Mouse (Mus musculus): ENCODE results near the gene Clstn2.

The Clstn2 gene

DNA sequence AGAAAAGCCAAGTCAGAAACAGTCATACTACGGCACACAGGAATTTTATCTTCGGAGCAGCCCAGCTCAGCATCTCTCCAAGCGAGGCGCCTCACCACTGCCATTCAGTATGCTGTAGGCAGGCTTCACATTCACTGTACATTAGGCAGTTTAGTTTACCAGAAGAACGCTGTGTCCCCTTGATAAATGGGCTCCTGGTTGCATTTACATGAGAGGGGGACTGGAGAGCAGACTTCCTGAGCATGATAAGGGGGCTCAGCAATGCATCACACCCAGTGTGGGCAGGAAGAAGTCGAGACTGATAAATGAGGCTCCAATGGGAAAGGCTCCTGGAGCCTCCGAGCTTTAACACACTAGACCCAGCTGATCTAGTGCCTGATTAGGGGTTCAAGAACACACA is 190.9 kb downstream of the Clstn2 start:
- H3K36me3 ChIP-seq (ENCODE audit: control insufficient read depth, insufficient read depth, low read length, poor library complexity, severe bottlenecking): no peaks in the 10 kb centered on the region
- no peak for DNase-seq (ENCODE audit: low read depth, low spot score)

DNA sequence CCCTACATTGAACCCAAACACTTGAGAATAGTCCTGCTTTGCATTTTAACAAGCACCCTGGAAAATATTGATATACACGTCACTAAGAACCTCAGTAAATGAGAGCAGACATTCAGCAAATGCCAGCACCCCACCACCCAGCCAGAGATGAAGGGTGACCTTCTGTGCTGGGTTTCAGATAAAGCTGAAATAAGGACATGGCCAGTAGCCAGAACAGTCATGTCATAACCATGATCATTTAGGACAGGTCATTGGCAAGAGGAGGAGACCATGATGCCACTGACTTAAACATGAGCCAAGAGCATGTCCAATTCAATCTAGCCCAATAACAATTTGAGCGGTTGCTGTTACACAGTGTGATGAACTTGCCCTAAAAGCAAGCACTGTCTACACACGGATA is 201.8 kb downstream of the Clstn2 start:
- H3K27me3 ChIP-seq (ENCODE audit: control insufficient read depth, insufficient read depth, low read length, poor library complexity, severe bottlenecking): no peaks in the 10 kb centered on the region
- no peaks in the 10 kb centered on the region for H3K36me3 ChIP-seq (ENCODE audit: control insufficient read depth, insufficient read depth, low read length, poor library complexity, severe bottlenecking)
- DNase-seq (ENCODE audit: low read depth, low spot score): no peak

More for the DNA sequence above, 190.9 kb downstream of the Clstn2 start:
- no peaks in the 10 kb centered on the region for H3K27me3 ChIP-seq (ENCODE audit: control insufficient read depth, insufficient read depth, low read length, poor library complexity, severe bottlenecking)

DNA sequence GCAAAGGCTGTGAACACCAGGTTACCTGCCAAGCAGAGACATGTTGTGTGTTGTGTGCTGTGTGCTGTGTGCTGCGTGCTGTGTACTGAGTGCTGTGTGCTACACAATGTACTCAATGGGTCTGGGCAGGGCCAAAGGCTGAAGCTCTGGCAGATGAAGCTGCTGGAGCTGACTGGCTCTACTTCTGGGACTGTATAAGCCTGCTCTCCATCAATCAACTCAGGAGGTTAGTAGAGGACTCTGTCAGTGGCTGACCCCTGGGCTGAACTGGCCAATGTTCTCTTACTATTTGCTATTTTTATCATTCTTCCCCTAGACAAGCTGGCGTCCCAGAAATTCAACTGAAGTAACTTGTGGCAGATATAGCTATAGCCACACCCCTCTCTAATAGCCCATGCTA is 203.1 kb downstream of the Clstn2 start:
- DNase-seq (ENCODE audit: low read depth, low spot score): no peak
- Histone ChIP-seq H3K27me3 (ENCODE audit: control insufficient read depth, insufficient read depth, low read length, poor library complexity, severe bottlenecking) (no peaks in the 10 kb centered on the region), H3K36me3 (ENCODE audit: control insufficient read depth, insufficient read depth, low read length, poor library complexity, severe bottlenecking) (no peaks in the 10 kb centered on the region)

DNA sequence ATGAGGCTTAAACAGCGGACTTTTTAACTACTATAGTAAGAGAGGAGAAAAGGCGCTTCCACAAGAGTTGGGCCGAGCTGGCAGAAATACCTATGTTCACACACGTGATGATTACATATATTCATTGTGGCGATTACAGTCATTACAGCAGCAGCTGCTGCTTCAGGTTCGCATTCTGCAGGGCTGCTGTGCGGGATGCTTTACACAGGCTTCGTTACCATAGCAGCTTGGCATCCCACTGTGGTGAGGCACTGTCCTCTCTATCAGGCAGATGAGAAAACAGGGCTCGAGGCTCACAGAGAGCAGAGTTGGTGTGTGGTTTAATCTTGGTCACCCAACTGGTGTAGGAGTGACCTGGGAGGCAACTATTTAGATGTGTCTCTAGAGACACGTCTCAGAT is 205.3 kb downstream of the Clstn2 start:
- Histone ChIP-seq H3K27me3 (ENCODE audit: control insufficient read depth, insufficient read depth, low read length, poor library complexity, severe bottlenecking) (no peaks in the 10 kb centered on the region), H3K36me3 (ENCODE audit: control insufficient read depth, insufficient read depth, low read length, poor library complexity, severe bottlenecking) (no peaks in the 10 kb centered on the region)
- no peak for DNase-seq (ENCODE audit: low read depth, low spot score)

DNA sequence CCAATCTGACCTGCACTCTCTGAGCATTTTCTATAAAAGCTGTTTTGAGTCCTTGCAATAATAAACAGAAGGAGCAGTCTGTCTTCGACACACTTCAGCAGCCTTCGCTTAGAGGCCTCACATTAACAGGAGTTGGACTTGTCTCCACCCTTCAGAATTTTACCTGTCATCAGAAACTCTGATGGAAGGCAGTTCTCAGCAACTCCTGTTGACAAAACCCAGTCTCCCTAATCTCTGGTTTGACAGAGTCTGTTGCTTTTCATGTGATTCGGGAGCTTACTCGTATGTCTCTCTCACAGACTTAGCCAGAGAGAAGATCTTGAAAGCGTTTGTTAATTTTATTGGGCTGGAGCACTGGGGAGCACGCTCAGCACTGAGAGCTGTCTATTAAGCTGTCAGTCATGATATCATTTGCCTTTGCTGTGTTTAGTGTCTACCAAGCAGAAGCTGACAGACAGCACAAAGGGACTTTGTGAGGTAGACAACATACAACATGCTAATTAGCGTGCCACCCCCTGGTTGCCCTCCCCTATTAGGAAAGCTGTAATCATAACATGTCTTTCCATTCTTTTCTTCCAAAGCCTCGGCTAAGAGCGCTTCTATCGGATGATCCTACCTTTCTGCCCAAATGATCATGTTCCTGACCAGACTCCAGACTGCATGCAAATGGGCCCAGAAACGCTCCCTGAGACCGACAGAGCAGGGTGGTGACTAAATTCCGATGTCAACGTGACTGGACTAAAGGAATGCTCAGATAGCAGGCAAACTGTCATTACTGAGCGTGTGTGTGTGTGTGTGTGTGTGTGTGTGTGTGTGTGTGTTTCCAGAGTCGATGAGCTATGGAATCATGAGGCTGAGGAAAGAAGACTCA is 206.7 kb downstream of the Clstn2 start:
- DNase-seq (ENCODE audit: low read depth, low spot score): no peak
- H3K36me3 ChIP-seq (ENCODE audit: control insufficient read depth, insufficient read depth, low read length, poor library complexity, severe bottlenecking): no peaks in the 10 kb centered on the region
- H3K27me3 ChIP-seq (ENCODE audit: control insufficient read depth, insufficient read depth, low read length, poor library complexity, severe bottlenecking): no peaks in the 10 kb centered on the region

DNA sequence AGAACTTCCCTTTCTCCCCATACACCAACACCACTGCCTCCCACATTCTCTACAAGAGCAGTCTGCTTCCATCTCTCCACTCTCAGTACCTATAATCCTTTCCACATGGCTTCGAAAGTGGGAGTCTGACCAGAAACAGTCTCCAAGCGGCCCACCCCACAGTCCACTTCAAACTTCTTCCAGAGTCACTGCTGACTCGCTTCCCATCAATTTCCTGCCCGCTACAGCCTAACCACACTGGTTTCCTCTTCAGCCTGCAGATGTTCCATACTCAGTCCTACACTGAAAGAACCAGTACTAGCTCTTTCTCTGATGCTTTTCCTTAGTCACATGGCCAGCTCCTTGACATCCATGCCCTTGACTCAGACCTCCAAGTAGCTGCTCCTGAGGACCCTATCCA is 215.9 kb downstream of the Clstn2 start:
- no peak for DNase-seq (ENCODE audit: low read depth, low spot score)
- no peaks in the 10 kb centered on the region for H3K27me3 ChIP-seq (ENCODE audit: control insufficient read depth, insufficient read depth, low read length, poor library complexity, severe bottlenecking)
- H3K36me3 ChIP-seq (ENCODE audit: control insufficient read depth, insufficient read depth, low read length, poor library complexity, severe bottlenecking): no peaks in the 10 kb centered on the region

DNA sequence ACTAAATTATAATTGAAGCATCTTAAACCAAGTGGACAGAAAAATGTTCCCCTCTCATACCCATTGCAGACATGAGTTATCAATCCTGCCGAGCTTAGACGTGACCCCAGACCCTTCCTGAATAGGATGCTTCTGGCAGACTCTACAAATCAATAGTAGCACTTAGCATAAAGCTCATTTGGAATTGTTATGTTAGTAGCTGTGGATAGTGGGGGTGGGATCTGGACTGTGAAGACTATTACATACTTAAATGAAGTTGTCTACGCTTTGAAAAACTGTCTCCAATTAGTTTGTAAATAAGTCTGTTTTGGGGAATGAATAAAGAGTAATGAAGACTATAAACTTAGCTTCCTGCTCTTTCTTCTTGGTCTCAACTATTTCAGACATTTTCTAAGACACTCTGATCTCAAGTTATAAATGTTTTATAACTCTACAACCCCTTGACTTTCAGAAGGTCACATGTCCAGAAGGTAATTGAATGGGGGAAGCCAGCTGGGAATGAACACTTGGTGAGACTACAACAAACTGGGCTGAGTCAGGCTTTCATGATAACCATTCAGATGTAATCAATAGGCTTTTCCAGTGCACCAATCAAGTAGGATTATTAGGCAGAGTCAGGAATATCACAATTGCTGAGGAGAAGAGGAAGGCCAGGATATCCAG is 216.7 kb downstream of the Clstn2 start:
- Histone ChIP-seq H3K27me3 (ENCODE audit: control insufficient read depth, insufficient read depth, low read length, poor library complexity, severe bottlenecking) (no peaks in the 10 kb centered on the region), H3K36me3 (ENCODE audit: control insufficient read depth, insufficient read depth, low read length, poor library complexity, severe bottlenecking) (no peaks in the 10 kb centered on the region)
- no peak for DNase-seq (ENCODE audit: low read depth, low spot score)

DNA sequence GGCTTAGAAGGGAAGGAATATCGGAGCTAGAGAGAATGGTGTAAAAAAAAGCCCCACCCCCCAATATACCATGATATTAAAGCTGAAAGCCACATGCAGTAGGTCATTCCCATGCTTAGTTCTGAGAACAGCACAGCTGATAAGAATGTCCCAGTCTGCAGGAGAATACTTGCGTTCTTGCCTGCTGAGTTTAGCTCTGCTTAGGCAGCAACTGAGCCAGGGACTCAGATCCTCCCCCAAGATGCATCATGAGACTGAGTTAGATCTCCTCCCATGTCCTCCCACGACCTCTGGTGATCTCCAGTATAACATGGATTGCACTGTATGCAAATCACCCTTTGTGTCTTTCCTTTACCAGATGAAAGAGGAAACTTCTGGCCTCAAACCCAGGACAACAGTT is 219.8 kb downstream of the Clstn2 start:
- no peak for DNase-seq (ENCODE audit: low read depth, low spot score)

DNA sequence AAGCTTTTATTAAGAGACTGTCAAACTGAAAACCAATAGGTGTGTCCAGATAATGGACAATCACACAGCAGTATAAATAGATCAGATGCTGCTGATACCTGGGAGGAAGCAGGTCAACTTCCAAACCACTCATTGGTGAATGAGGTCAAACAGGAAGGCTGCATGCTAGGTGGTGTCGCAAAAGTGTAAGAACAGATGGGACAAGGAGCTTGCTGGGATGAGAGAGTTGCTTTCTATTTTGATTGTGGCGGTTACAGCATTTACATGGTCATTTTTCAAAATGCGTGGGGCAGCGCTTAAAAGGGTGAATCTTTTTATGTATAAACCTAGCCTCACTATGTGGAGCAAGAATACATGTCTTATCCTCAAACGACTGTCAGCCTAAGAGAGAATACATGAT is 225.9 kb downstream of the Clstn2 start:
- no peak for DNase-seq (ENCODE audit: low read depth, low spot score)
- Histone ChIP-seq H3K27me3 (ENCODE audit: control insufficient read depth, insufficient read depth, low read length, poor library complexity, severe bottlenecking) (no peaks in the 10 kb centered on the region), H3K36me3 (ENCODE audit: control insufficient read depth, insufficient read depth, low read length, poor library complexity, severe bottlenecking) (no peaks in the 10 kb centered on the region)

More for the DNA sequence above, 219.8 kb downstream of the Clstn2 start:
- no peaks in the 10 kb centered on the region for H3K36me3 ChIP-seq (ENCODE audit: control insufficient read depth, insufficient read depth, low read length, poor library complexity, severe bottlenecking)
- no peaks in the 10 kb centered on the region for H3K27me3 ChIP-seq (ENCODE audit: control insufficient read depth, insufficient read depth, low read length, poor library complexity, severe bottlenecking)

DNA sequence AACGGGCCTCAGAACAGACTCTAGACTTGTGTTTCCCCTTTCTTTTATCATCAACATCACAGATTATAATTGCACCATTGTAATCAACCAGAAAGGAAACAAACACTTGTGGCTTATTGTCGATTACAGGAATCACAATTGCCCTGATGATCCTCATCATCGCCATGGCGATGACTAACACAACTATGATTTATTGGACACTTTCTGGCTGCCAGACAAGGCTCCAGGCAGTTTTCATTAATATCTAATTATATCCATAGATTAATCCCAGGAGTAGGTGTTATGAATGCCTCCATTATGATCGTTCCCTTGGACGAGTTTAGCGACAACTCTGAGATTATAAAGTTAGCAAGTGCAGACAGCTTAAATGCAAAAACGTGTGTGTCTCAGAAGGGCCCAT is 239.3 kb downstream of the Clstn2 start:
- no peaks in the 10 kb centered on the region for H3K36me3 ChIP-seq (ENCODE audit: control insufficient read depth, insufficient read depth, low read length, poor library complexity, severe bottlenecking)
- no peak for DNase-seq (ENCODE audit: low read depth, low spot score)
- no peaks in the 10 kb centered on the region for H3K27me3 ChIP-seq (ENCODE audit: control insufficient read depth, insufficient read depth, low read length, poor library complexity, severe bottlenecking)

DNA sequence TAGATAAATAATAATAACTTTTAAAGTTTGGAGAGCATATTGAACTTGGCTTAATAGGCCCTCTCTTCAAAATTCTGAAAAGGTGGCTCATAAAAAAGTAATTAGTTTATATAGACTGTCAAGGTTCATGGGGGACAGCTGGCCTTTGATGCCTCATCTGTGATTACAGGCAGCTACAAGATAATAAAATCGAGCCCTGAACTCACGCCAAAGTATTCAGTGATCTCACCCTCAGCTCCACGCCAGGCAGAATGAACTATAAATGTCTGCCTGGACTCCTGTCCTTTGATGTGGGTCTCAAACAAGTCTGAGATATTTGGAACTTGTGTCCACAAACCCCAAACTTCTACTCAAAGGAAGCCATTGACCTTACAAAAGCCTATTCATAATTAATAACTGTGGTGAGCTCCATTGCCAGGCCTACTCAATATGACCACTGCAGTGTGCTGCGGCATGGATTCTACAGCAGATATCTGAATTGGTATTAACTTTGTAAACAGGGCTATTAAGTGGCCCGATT is 244.8 kb downstream of the Clstn2 start:
- H3K27me3 ChIP-seq (ENCODE audit: control insufficient read depth, insufficient read depth, low read length, poor library complexity, severe bottlenecking): no peaks in the 10 kb centered on the region
- DNase-seq (ENCODE audit: low read depth, low spot score): no peak

DNA sequence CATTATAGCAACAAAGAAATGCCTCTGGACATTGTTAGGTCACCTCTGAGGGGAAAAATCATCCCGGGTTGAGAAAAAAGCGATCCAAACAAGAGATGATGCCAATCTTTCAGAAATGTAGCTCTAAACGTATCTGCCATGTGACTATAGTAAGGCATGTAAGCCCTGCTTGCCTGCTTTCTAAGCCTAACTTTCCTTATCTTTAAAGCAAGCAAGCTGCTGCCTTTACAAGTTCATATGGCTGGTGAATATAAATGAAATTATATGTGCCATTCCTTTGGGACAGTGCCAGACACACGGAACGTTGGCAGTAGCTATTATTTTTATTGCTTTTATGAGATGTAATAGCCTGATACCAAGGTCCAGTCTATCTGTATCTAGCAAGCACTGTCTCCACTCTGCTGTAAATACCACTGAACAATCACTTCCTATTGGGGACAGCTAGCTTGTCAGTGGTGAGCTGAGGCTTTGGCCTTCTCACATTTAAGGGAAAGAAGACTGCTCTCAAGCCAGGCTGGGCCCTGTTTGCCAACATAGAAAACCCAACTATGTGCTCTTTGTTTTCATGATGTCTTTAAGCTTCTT is 252.9 kb downstream of the Clstn2 start:
- Histone ChIP-seq H3K36me3 (ENCODE audit: control insufficient read depth, insufficient read depth, low read length, poor library complexity, severe bottlenecking) (no peaks in the 10 kb centered on the region), H3K27me3 (ENCODE audit: control insufficient read depth, insufficient read depth, low read length, poor library complexity, severe bottlenecking) (no peaks in the 10 kb centered on the region)
- no peak for DNase-seq (ENCODE audit: low read depth, low spot score)

More for the DNA sequence above, 244.8 kb downstream of the Clstn2 start:
- no peaks in the 10 kb centered on the region for H3K36me3 ChIP-seq (ENCODE audit: control insufficient read depth, insufficient read depth, low read length, poor library complexity, severe bottlenecking)

DNA sequence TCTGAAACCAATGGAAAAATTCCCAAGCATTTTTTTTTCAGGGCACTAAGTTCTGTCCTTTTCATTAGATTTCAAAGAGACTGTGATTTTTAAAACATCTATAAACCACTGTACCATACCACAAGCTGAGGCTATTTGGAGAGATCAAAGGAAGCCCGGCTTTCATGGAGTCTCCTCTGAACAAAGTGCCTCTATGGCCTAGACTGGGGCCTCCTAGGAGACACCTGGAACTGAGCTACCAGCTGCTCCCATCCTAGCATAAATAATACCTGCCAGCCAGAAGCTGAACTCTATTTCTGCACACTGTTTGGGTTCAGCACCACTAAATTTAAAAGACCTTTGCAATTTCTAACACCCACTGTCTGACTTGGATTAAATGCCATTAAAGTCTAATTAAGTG is 257.2 kb downstream of the Clstn2 start:
- no peaks in the 10 kb centered on the region for H3K36me3 ChIP-seq (ENCODE audit: control insufficient read depth, insufficient read depth, low read length, poor library complexity, severe bottlenecking)
- DNase-seq (ENCODE audit: low read depth, low spot score): no peak
- no peaks in the 10 kb centered on the region for H3K27me3 ChIP-seq (ENCODE audit: control insufficient read depth, insufficient read depth, low read length, poor library complexity, severe bottlenecking)

DNA sequence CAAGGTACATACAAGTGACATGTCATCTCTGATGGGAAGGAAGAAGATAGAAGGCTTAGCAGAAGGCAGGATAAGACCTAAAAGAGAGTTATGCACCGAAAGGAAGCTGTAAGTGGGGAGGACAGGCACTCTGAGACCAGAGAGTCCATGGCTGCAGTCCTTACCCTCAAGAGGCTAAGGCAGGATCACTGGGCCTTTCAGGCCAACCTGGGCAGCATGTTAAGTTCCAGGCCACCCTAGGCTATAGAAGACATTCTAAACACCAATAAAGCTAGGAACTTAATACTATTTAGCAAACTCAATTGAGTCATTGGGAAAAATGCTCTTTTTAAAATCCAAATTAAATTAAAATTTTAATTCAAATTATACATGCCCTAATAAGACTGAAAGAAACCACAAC is 258.0 kb downstream of the Clstn2 start:
- H3K27me3 ChIP-seq (ENCODE audit: control insufficient read depth, insufficient read depth, low read length, poor library complexity, severe bottlenecking): no peaks in the 10 kb centered on the region
- DNase-seq (ENCODE audit: low read depth, low spot score): no peak
- no peaks in the 10 kb centered on the region for H3K36me3 ChIP-seq (ENCODE audit: control insufficient read depth, insufficient read depth, low read length, poor library complexity, severe bottlenecking)

DNA sequence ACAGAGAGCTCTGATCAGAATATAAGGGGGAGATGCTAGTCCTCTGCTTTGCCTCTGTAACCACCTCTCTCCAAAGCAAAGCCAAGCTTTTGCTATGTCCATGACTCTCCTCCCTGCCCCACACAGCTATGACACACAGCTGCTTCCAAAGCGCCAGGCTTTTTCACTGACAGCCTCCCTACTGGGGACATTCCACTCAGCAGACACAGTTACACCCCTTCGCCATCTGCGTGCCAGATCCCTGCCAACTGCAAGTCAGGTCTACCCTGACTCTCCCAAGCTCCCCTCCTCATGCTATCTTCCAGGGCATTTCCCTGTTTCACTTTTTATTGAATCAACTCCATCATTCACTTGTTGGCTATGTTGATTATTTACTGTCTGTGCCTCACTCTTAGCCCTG is 259.1 kb downstream of the Clstn2 start:
- Histone ChIP-seq H3K36me3 (ENCODE audit: control insufficient read depth, insufficient read depth, low read length, poor library complexity, severe bottlenecking) (no peaks in the 10 kb centered on the region), H3K27me3 (ENCODE audit: control insufficient read depth, insufficient read depth, low read length, poor library complexity, severe bottlenecking) (no peaks in the 10 kb centered on the region)
- no peak for DNase-seq (ENCODE audit: low read depth, low spot score)
